Mouse (Mus musculus) gastrocnemius, postnatal 4 days (tissue): ENCODE data around the gene 4833439L19Rik. TPM values are rescaled to one million over a fixed set of nuclear protein-coding genes. Genes with fewer than 3 reads are reported as not detected.
A peak's percentile ranks its signal among the peaks of the same experiment; 100 is the strongest.
"Not testable (repeated sequence)": the region's sequence is repeated elsewhere in the genome, so short reads cannot be mapped to it uniquely, and the experiment has no call there.

ENCODE experiments used
- DNase-seq, 2 experiments: peaks; one replicate each; pipeline ENCODE4 v3.0.0; 2021 to 2022; ENCODE audit warnings: low spot score in 2 of 2, mixed read lengths in 2 of 2
- long read RNA-seq, 2 experiments: library from polyadenylated mRNA; stranded (forward); transcript quantifications; one replicate each; pipeline ENCODE4 v2.0.0; 2021
- total RNA-seq, 2 experiments: library from RNA; stranded (reverse); gene quantifications; 2 replicates each; pipeline ENCODE4 v1.2.3; 2021

4833439L19Rik gene
- 10 to 100 TPM; 87.7 to 93.8 TPM for total RNA-seq
- long read RNA-seq, experiment 1, transcript 4833439L19Rik-209 (5 exons, 946 nt): minor isoform, 12 of 243 reads
- long read RNA-seq, experiment 1, transcript 4833439L19Rik-208 (8 exons, 2,502 nt): minor isoform, 14 of 243 reads
- long read RNA-seq, experiment 1, transcript 4833439L19Rik-201 (9 exons, 2,727 nt): major isoform, 55 of 243 reads
- long read RNA-seq, experiment 1, partial matches to known transcripts: 42 of 243 reads
- long read RNA-seq, experiment 1, other reads (novel, unspliced or antisense): 120 of 243 reads
- long read RNA-seq, experiment 2, transcript 4833439L19Rik-208 (8 exons, 2,502 nt): minor isoform, 10 of 247 reads
- long read RNA-seq, experiment 2, transcript 4833439L19Rik-201 (9 exons, 2,727 nt): major isoform, 58 of 247 reads
- long read RNA-seq, experiment 2, transcript 4833439L19Rik-209 (5 exons, 946 nt): minor isoform, 17 of 247 reads
- long read RNA-seq, experiment 2, partial matches to known transcripts: 39 of 247 reads
- long read RNA-seq, experiment 2, other reads (novel, unspliced or antisense): 122 of 247 reads

GRCm38 (mm10) chr13:54565201-54565581 lies at the start of gene 4833439L19Rik:
TSS of gene 4833439L19Rik (minus strand) at chr13:54565435.
- peak; percentile 85 to 94 for DNase-seq

GRCm38 (mm10) chr13:54613141-54613540 lies 47.9 kb upstream of the 4833439L19Rik start:
- not testable (repeated sequence) for DNase-seq

- peak; percentile 81 to 88 for DNase-seq
Observed at GRCm38 (mm10) chr13:54610972-54611754, 45.9 kb upstream of the 4833439L19Rik start, which contains the start of gene Cltb. TSS of gene Cltb (minus strand) at chr13:54611344.

- DNase-seq: no peak
Observed at GRCm38 (mm10) chr13:54610613-54610971, 45.4 kb upstream of the 4833439L19Rik start.

GRCm38 (mm10) chr13:54609301-54609700 lies 44.1 kb upstream of the 4833439L19Rik start:
- DNase-seq: no peak

GRCm38 (mm10) chr13:54608666-54609065 lies 43.4 kb upstream of the 4833439L19Rik start:
- no peak for DNase-seq

- no peak for DNase-seq
Observed at GRCm38 (mm10) chr13:54608002-54608401, 42.8 kb upstream of the 4833439L19Rik start.

GRCm38 (mm10) chr13:54607204-54607603 lies 42.0 kb upstream of the 4833439L19Rik start:
- DNase-seq: no peak

GRCm38 (mm10) chr13:54605426-54605825 lies 40.2 kb upstream of the 4833439L19Rik start:
- no peak for DNase-seq

- DNase-seq: no peak
Observed at GRCm38 (mm10) chr13:54604221-54604620, 39.0 kb upstream of the 4833439L19Rik start.

GRCm38 (mm10) chr13:54603501-54603900 lies 38.3 kb upstream of the 4833439L19Rik start:
- DNase-seq: no peak

- DNase-seq: no peak
Observed at GRCm38 (mm10) chr13:54602639-54603111, 37.4 kb upstream of the 4833439L19Rik start.

- no peak for DNase-seq
Observed at GRCm38 (mm10) chr13:54598622-54599143, 33.4 kb upstream of the 4833439L19Rik start.

GRCm38 (mm10) chr13:54596870-54597269 lies 31.6 kb upstream of the 4833439L19Rik start:
- DNase-seq: no peak

GRCm38 (mm10) chr13:54596107-54596690 lies 31.0 kb upstream of the 4833439L19Rik start:
- no peak for DNase-seq

GRCm38 (mm10) chr13:54593617-54594016 lies 28.4 kb upstream of the 4833439L19Rik start:
- DNase-seq: no peak

GRCm38 (mm10) chr13:54591776-54592356 lies 26.6 kb upstream of the 4833439L19Rik start:
- DNase-seq: no peak

- DNase-seq: peak; percentile 84 to 95
Observed at GRCm38 (mm10) chr13:54589996-54590951, 25.0 kb upstream of the 4833439L19Rik start, which contains the start of the genes Nop16 and Higd2a. TSS of gene Nop16 (minus strand) at chr13:54590090. TSS of gene Higd2a (plus strand) at chr13:54590207.

GRCm38 (mm10) chr13:54589414-54589995 lies 24.3 kb upstream of the 4833439L19Rik start:
- no peak for DNase-seq
